Mouse (Mus musculus) T-helper 17 cell (primary cell): ENCODE data around the gene Ccna1.

Source experiments
- in situ Hi-C, 2 experiments: fragments of 300-600 bp; cut with MboI, MseI; formaldehyde crosslinking; loops; 1 replicate in 1 of 2; 2 replicates in 1 of 2; pipeline ENCODE4 v1.15.1; 2025; ENCODE audit warnings: high pct_unique_total_duplicates in 2 of 2

The Ccna1 gene

GRCm38 (mm10) chr3:55066666-55067023 is 11.3 kb upstream of the Ccna1 start:
- in situ Hi-C loops = loop anchor here in 1 of 2 experiments (25.0 kb wide), 1 partner anchor 704 kb away; the partner anchor contains the start of gene Postn

GRCm38 (mm10) chr3:55065738-55066665 is 10.7 kb upstream of the Ccna1 start:
- in situ Hi-C loops = loop anchor here in 1 of 2 experiments (25.0 kb wide), 1 partner anchor 704 kb away; the partner anchor contains the start of gene Postn

GRCm38 (mm10) chr3:55064396-55064795 is 9.1 kb upstream of the Ccna1 start:
- in situ Hi-C loops = loop anchor here in 1 of 2 experiments (25.0 kb wide), 1 partner anchor 702 kb away; the partner anchor contains the start of gene Postn

GRCm38 (mm10) chr3:55062653-55063052 is 7.4 kb upstream of the Ccna1 start:
- in situ Hi-C loops = loop anchor here in 1 of 2 experiments (25.0 kb wide), 1 partner anchor 700 kb away; the partner anchor contains the start of gene Postn

- in situ Hi-C loops = loop anchor here in 1 of 2 experiments (25.0 kb wide), 1 partner anchor 694 kb away; the partner anchor contains the start of gene Postn
These were observed 1.1 kb upstream of the Ccna1 start for GRCm38 (mm10) chr3:55056376-55056775.

- in situ Hi-C loops = loop anchor here in 1 of 2 experiments (25.0 kb wide), 1 partner anchor 693 kb away; the partner anchor contains the start of gene Postn
These were observed 433 bp upstream of the Ccna1 start for GRCm38 (mm10) chr3:55055747-55056120.

DNA sequence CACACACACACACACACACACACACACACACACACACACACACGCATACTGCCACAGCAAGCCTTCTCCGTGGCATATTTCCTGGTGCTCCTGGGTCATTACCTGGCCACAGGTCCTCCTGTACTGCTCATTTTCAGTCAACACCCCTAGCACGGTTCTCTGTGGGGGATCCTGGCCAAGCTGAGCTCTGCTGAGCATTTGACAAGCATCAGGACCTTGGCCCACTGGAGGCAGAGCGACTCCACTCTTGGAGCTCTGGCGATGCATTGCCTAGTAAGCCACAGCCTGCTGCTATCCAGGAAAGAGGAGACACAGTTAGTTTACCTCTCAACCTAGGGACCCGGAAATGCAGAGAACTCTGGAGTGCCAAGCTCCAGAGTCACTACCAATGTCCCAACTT is 1.1 kb downstream of the Ccna1 start:
- in situ Hi-C loops = loop anchor here in 1 of 2 experiments (5.0 to 25.0 kb wide), 2 partner anchors 227 to 692 kb away; partner anchors contain the start of gene Postn

DNA sequence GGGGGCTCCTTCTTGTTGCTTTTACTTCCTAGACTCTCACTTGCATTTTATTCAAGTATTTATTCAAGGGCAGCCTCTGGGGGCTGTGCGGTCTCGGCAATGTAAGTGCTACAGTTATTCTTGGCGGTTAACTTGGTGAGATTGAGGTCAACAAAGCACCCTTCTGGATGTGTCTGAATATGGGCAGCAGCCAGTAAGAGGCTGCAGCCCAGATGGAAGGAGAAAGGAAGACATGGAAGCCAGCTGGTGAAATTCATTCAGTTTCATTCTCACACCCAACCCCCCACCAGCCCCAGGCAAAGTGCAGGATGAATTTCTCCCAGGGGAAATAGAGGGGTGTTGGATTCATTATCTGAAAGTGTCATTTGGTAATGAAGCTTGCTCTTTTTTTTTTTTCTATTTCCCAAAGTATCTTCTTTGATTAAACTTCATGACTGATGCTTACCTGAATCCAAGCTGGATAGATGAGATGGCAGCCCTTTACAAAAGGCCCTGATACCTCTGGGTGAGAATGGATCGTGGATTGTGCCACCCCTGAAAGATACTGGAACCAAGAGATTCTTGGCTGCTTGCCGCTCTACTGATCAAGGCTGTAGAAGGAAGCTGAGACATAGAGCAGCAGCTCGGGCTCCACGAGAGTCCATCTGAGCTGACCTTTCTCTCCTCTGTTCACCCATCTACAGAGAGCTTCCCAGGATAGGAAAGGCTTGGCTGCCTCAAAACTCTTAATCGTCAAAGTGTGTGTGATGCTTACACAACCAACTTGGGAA is 10.5 kb downstream of the Ccna1 start:
- in situ Hi-C loops = no loop called here

GRCm38 (mm10) chr3:55037608-55038007 is 17.7 kb downstream of the Ccna1 start:
- in situ Hi-C loops = no loop called here

- in situ Hi-C loops = no loop called here
These were observed 27.9 kb downstream of the Ccna1 start for GRCm38 (mm10) chr3:55027271-55027840.

GRCm38 (mm10) chr3:55025502-55025901 is 29.8 kb downstream of the Ccna1 start:
- in situ Hi-C loops = no loop called here

DNA sequence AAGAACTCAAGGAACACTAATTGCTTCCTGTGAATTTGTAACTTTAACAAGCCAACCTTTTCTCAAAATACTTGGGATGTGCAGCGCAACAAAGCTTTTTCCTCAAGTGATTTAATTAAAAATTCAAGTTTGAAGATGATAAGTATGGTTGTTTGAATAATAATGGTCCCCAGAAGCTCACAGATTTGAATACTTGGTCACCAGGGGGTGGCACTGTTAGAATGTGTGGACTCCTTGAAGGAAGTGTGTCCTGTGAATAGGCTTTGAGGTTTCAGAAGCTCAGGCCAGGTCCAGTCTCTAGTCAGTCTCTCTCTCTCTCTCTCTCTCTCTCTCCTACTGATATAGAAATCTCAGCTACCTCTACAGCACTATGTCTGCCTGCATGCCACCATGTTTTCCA is 32.0 kb downstream of the Ccna1 start:
- in situ Hi-C loops = no loop called here

DNA sequence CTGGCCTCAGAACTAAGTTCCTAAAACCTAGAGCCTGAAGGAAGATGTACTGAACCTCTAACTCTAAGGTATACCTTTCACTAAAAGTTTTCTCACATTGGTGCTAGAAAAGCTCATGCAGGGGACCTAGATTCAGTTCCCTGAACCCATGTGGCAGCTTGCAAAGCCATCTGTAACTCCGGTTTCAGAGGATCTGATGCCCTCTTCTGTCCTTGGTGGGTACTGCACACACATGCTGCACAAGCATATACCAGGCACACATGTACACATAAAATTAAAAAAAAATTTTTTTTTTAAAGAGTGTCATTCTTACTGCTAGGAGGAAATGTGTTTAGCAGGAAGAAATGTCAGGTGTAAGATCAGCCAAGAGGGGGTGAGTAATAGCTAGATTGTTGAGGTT is 33.1 kb downstream of the Ccna1 start:
- in situ Hi-C loops = no loop called here

- in situ Hi-C loops = loop anchor here in 1 of 2 experiments (10.0 kb wide), 1 partner anchor 602 kb away; no protein-coding TSS in a partner anchor
These were observed 42.8 kb downstream of the Ccna1 start for GRCm38 (mm10) chr3:55012536-55012935.

DNA sequence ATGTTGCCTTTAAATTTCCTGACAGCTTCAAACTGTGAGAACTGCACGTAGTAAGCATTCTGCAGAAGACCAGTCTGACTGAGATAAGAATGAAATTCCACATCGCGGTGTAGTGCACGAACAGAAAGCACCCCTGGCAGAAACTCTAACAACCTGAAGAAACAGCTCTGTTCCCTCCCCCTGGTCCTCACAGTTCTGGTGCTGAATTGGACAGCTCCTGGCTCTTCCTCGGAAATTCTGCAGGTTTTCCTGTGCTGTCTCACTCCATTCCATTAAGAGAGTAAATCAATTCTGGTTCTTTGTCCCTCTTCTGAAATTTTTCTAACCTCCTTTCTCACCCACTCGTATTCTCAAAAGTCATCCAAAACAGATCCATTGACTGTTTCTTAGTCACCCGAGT is 43.6 kb downstream of the Ccna1 start:
- in situ Hi-C loops = loop anchor here in 1 of 2 experiments (10.0 kb wide), 1 partner anchor 603 kb away; no protein-coding TSS in a partner anchor

- in situ Hi-C loops = no loop called here
These were observed 46.1 kb downstream of the Ccna1 start for GRCm38 (mm10) chr3:55008965-55009741.

DNA sequence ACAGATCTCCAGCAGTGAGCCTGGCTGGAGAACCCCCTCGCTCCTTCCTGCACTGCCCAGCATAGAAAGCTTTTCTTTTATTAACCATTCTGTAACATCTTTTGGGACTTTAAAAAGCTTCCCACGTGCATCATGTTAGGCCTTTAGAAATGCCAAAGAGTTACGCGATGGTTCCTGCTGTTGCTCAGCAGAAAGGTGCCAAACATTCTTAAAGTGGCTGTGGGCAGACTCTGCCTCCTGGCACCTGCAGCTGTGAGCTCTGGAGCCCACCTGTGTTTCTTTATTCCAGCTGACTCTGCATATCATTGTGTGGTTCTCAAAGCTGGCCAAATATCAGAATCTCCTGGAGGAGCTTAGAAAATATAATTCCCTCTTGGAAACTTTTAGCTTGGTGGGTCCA is 51.3 kb downstream of the Ccna1 start:
- in situ Hi-C loops = no loop called here

DNA sequence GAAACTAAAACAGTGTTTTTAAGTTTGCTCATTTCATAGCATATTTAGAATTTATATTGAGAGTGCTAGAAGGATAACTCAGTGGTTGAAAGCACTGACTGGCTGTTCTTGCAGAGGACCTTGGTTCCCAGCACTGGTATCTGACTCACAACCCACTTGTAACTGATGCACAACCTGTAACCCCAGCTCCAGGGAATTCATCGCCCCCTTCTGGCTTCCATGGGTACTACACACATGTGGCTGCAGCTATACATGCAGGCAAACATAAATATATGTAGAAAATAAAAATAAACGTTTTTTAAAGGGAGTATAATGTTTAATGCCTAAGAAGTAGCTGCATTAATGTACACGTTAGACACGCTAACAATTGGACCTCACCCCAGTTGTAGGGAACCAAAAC is 53.6 kb downstream of the Ccna1 start:
- in situ Hi-C loops = no loop called here
